Mouse (Mus musculus): ENCODE data around the gene Zfp800.

- TF ChIP-seq CTCF (IDR thresholded peaks at IDR 0.05 in 2 of 3, conservative IDR thresholded peaks at IDR 0.05 in 1 of 3; ENCODE audit: control insufficient read depth in 1 of 3, insufficient read depth in 1 of 3, low read depth in 2 of 3, low read length in 3 of 3, poor library complexity in 1 of 3, severe bottlenecking in 1 of 3) (no peak), GABPA (IDR thresholded peaks at IDR 0.05; ENCODE audit: low read depth, low read length) (no peak), NELFE (IDR thresholded peaks at IDR 0.05; ENCODE audit: low read depth, low read length) (no peak), TBP (IDR thresholded peaks at IDR 0.05; ENCODE audit: low read depth, low read length) (no peak), POLR2A (IDR thresholded peaks at IDR 0.05; ENCODE audit: control insufficient read depth in 1 of 2, insufficient read depth in 1 of 2, low read depth in 1 of 2, low read length in 2 of 2, poor library complexity in 1 of 2) (no peak), USF2 (IDR thresholded peaks at IDR 0.05; ENCODE audit: borderline replicate concordance in 1 of 2, insufficient read depth in 1 of 2, low read depth in 1 of 2, low read length in 2 of 2) (no peak), MAX (IDR thresholded peaks at IDR 0.05; ENCODE audit: low read length) (no peak), EP300 (IDR thresholded peaks at IDR 0.05; ENCODE audit: low read depth in 1 of 2, low read length in 2 of 2) (no peak), JUND (IDR thresholded peaks at IDR 0.05; ENCODE audit: low read depth, low read length) (no peak), MYC (IDR thresholded peaks at IDR 0.05; ENCODE audit: low read depth, low read length) (no peak), MXI1 (IDR thresholded peaks at IDR 0.05; ENCODE audit: low read depth, low read length) (no peak), POLR2AphosphoS5 (IDR thresholded peaks at IDR 0.05; ENCODE audit: borderline replicate concordance, low read depth, low read length) (no peak)
Observed at GRCm38 (mm10) chr6:28345677-28346076, 52.1 kb downstream of the Zfp800 start.

Data from MEL (cell line).